Mouse (Mus musculus) testis, postnatal 14 days (tissue): ENCODE measurements at regions not wholly inside any gene's neighbourhood (a gene's known extent, or its start where the extent isn't known, plus 50 kb on each side); places are given as distances from the start of the nearest gene placed in this dataset.

ENCODE experiments used
- DNase-seq: peaks from one replicate; pipeline ENCODE4 v3.0.0; 2021; ENCODE audit warnings: low spot score

- DNase-seq, result peak; percentile 3
Observed at GRCm38 (mm10) chr17:89982904-89983303, 72.7 kb upstream of the Gm10184 start.

GRCm38 (mm10) chr17:89979055-89979853 lies 69.0 kb upstream of the Gm10184 start:
- no peak for DNase-seq

- DNase-seq, result no peak
Observed at GRCm38 (mm10) chr17:89963000-89963399, 52.8 kb upstream of the Gm10184 start.

GRCm38 (mm10) chr17:89961431-89961830 lies 51.2 kb upstream of the Gm10184 start:
- no peak for DNase-seq

GRCm38 (mm10) chr17:89960368-89960767 lies 50.1 kb upstream of the Gm10184 start:
- DNase-seq, result no peak
